Mouse (Mus musculus): ENCODE measurements around the gene Gxylt2.

Gene Gxylt2

DNA sequence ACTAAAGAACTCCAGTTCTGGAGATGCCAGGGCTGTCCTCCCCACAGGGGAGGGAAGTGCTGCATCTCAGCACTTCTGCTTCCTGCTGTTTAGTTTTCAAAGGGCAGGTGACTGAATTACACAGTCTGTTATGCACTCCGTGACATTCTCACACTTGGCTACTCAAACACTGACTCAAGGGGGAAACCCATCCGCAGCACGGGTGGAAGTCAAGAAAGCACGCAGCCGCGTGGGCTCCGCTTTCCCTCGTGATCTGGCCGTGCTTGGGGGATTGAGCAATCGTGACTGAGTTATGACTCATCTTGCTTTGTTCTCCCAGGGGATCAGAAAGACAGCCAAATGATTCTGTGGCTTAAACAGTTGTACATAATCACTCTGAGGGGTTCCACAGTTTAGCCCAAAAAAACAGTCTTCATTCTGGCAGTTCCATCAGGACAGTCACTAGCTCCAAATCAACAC lies 96.0 kb downstream of the Gxylt2 start:
- peak; percentile 20 for DNase-seq (ENCODE audit: low spot score)

DNA sequence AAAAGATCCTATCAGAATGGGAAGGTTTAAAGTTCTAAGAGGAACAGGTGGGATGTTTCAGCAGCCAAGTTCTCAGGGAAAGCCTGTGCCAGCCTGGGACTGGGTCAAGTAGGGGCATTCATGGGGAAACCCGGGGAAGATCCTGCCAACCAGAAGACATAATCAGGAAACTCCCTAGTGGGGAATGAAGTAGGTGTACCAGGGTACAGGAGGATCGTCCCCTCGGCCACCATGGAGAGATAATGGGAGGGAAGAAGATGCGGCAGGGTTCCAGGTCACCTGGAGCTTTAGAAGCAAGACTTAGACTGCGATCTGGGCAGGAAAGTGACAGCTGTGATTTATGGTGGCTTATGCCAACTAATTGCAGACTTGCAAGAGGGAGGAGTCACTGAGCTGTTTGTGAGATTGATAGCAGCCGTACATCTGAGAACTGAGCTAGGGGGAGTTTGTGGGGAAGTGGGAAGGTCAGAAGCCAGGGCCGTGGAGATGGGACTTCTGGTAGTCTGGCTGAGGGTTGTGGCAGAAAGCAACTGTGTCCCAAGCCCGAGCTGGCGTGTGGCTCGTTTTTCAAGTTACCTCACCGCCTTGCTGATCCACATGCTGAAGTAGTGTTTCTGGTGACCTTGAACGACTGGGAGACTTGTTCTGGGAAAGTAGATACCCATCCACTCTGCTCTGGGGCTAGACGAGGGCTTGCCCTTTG lies 98.0 kb downstream of the Gxylt2 start:
- DNase-seq (ENCODE audit: low spot score): no peak

DNA sequence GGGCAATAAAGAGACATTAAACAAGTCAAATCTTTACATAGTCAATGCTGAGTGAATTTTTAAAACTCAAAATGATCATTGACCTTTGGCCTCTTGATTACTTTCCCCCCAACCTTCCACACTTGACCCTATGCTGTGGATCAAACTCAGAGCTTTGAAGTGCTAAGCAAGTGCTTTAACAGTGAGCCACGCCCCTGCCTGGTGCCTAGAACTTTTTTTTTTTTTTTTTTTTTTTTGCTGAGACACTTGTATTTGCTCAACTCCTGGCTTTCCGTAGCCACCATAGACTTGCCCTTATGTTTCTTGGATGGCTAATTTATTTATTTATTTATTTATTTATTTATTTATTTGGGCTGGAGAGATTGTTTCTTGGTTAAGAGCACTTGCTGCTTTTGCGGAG lies 98.7 kb downstream of the Gxylt2 start:
- DNase-seq (ENCODE audit: low spot score): no peak

DNA sequence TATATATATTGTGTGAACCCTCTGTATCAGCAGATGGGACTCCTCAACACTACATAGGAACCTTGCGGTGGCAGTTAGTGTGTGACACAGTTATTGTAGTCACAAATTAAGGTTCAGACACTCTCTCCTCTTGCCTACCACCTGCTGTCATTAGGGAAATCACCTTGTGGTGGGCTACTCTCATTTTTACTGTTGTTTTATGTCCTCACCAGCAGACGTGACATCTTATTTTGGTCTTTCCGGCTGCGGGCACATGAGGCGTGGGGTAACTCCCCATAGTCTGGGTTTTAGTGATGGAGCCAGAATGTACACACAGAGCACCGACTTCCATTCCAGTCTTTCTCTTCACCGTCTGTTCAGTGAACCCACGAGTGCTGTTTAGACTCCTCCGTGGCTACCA lies 102.7 kb downstream of the Gxylt2 start:
- no peak for DNase-seq (ENCODE audit: low spot score)

DNA sequence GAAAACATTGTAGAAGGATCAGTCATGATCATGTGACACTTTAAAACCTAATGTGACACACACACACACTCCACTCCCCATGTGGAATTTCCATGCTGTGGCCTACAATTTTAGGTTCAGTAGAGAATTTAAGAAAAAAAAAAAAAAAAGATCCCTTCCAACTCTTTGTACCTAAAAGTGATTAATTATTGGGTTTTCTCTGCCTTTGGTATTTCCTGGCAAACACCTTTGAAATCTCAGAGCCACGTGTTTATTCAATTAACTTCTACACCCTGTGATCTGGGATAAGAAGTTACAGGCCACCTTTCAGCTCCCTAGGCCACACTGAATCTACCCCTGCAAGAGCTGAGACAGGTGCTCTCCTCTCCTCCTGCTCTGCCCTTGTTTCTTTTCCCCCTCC lies 103.2 kb downstream of the Gxylt2 start:
- DNase-seq (ENCODE audit: low spot score): no peak

DNA sequence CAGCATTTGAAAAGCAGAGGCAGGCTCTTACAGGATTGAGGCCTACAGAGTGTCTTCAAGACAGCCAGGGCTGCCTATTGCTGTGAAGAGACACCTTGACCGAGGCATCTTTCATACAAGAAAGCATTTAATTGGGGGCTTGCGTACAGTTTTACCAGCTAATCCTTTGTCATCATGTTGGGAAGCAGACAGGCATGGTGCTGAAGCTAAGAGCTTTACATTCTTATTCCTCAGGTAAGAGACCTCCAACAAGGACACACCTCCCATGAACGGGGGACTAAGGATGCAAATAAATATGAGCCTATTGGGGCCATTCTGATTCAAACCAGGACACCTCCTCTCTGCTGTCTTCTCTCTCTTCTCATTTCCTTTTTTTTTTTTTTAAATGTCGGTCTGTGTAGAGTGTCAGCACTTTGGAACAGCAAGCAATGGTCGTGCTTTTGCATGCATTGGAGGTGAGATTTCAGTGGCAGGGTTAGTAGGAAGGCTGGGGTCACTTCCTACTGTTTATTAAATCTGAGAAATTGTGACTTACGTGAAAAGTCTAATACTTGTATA lies 103.8 kb downstream of the Gxylt2 start:
- DNase-seq (ENCODE audit: low spot score): no peak

DNA sequence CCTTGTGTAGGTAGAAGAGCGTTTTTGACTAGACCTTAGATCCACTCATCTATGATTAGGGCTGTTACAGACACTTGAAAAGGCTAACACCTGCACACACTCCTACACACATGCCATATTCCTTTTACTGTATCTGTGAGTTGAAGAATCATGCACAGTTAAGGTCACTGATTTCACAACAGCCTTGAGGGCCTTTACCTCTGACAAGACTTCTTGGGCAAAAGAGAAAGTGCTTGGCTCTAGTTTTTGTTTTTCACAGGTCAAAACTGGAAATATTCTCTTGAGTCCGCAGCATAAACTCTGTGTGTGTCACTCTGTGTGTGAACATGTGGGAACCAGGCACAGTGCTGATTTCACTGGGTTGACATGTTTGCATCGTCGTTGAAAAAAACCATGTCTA lies 105.6 kb downstream of the Gxylt2 start:
- no peak for DNase-seq (ENCODE audit: low spot score)

DNA sequence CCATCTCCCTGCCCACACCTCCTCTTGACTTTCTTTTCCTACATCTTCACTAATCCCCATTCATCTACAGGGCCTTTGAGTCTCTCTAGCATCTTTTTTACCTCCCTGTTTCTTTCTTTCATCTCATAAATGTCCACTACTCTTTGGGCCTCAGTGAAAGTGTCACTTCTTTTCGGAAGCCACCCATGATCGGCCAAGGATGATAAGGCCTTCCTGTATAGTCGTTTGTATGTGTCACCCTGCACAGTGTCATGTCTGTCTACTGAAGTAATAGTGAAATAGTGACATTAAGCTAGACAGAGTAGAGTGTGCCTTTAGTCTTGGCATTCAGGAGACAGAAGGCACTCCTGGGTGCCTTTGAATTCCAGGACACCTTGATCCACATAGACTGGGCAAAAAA lies 107.2 kb downstream of the Gxylt2 start:
- no peak for DNase-seq (ENCODE audit: low spot score)

DNA sequence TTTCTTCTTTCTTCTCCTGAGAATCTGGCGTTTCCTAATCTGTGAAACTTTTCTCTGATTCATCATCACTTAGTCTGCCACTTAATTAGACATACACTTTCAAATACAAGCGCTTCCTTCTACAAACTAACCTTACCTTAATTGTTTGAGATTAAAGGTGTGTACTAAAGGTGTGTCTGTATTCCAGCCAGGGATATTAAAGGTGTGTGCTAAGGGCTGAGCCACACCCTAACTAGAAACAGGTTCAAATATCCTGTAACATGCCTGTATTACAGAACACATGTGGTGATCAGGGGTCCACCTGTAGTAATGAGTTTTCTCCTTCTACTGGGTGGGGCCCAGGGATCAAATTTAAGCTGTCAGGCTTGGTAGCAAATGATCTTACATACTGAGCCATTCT lies 116.8 kb downstream of the Gxylt2 start:
- no peak for DNase-seq (ENCODE audit: low spot score)

DNA sequence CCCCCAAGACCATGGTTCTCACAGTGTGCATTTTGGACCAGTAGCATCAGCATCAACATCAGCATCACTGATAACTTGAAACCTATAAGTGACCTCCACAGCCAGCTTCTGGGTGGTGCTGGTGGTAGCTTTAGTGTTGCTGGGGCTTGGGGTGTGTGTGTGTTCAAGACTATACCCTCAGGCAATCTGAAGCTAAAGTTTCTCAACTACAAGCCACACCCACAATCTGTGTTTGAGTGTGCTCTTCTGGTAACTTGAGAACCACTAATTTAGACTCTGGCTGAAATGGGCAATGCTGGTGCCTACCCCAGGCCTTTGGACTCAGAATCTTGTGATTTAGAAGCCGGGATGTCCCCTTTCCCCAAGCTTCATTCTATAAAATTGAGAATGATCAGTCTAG lies 118.8 kb downstream of the Gxylt2 start:
- DNase-seq (ENCODE audit: low spot score): no peak

DNA sequence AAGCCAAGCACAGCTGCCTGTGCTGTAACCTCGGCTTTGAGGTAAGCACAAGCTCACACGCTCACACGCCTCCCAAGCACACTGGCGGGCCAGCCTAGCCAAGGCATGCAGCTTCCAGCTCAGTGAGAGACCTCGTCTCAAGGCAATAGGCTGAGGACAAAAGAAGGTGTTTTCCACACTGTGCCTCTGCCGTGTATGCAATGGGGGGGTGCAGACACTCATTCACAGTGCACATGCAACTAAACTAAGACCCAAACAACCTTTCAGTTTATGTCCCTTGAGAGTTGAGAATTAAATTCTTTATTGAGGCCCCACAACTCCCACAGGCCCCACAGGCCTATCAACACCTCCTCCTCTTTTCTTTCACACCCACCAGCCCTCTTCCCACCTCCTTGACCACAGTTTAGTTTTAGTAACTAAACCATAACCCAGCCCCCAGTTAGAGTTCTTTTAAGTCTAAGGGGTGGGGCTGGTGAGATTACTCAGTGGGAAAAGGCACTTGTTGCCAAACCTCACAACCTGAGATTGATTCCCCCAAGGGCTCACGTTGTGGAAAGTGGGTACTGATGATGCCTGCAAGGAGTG lies 119.9 kb downstream of the Gxylt2 start:
- DNase-seq (ENCODE audit: low spot score): no peak

DNA sequence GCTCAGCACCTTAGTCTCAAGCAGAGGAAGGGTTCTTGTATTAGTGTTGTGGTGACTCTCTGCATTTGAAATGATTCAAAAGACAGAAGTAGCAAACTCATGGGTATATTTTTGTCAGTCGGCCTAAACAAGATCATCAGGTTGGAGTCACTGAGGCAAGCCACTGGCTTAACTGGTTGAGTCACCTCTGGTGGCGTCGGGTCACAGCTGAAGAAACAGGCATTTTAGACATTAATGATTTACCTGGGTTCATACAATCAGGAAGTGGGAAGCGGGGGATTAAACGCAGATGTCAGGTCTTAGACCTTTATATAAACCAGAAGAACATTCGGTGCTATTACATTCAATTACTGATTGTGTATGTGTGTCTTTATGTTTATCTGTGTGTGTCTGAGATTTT lies 121.5 kb downstream of the Gxylt2 start:
- DNase-seq (ENCODE audit: low spot score): no peak

DNA sequence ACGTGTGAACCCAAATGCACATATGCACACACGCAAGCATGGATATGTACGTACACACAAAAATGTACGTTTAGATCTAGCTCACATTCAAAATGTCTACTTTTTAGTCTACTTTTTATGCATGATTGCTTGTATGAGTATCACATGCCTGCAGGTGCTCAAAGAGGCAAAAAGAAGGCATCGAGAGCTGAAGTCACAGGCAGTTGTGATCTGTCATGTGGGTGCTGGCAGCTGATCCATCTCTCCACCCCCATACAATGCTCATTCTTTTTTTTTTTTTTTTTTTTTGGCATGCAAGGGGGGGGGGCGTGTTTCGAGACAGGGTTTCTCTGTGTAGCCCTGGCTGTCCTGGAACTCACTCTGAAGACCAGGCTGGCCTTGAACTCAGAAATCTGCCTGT lies 124.0 kb downstream of the Gxylt2 start:
- DNase-seq (ENCODE audit: low spot score): no peak

DNA sequence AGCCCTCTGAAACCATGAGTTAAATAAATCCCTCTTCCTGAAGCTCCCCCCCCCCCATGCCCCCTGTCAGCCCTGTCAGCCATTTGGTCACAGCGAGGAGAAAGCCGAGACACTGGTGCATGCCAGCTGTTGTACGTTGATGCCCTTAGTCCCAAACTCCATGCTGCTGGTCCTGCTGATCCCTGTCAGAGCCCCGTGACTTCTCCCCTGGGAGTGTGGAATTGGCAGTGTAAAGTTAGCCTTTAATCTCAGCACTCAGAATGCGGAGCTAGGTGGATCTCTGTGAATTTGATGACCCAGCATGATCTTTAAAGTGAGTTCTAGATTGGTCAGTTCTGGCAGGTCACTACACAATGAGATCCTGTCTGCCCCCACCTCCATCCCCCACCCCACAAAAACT lies 125.2 kb downstream of the Gxylt2 start:
- DNase-seq (ENCODE audit: low spot score): no peak

DNA sequence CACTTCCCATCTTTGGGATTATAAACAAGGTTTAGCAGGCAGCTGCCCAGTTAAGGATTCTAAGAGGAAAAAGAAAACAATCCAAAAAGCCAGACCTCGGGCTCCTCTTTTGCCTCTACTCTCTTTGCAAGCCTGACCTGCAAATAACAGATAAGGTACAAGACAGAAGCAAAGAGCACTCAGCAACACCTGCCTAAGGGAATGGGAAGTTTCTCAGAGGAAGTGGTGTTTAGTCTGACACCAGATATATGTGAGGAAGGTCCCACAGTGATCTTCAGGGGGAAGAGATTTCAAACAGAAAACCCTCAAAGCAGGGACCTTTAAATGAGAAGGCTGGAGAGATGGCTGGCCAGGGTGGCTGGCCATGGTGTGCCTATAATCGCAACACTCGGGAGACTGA lies 126.7 kb downstream of the Gxylt2 start:
- DNase-seq (ENCODE audit: low spot score): no peak

DNA sequence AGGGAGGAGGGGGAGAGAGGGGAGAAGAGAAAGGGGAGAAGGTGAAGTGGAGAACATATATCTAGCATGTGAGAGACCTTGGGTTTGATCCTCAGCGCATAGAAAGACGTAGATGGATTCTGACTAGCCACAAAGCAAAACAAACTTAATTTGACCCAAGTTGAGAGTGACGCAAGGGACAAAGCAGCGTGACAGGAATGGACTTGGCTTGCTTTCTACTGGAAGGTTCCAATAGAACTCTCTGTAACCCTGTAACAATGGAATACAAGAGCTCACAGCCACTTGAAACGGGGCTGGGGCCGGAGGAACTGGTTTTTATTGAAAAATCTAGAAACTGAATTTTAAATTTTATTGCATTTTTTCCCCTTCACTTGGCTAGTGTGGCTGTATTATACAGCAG lies 127.2 kb downstream of the Gxylt2 start:
- DNase-seq (ENCODE audit: low spot score): no peak

DNA sequence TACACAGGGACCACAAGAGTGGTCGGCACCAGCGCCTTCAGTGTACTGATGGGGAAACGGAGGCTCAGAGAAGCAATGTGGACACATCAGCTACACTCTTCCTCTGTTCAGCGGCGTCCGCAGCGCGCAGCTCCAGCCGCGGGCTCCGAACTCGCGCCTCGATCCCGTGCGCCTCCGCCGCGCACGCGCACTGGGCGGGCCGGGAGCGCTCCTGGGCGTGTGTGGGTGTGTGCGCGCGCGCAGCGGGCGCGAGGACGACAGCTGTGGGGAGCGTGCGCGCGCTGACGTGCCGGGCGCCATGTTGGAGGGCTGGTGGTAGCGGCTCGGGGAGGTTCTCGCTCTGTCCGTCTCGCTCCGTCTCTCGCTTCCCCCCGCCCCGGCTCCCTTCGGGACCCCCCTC lies 128.8 kb downstream of the Gxylt2 start, which contains the start of gene Ppp4r2:
Gene Ppp4r2, plus strand, starts transcription at position 268 of the 400 bp plus-strand sequence.
- DNase-seq (ENCODE audit: low spot score): peak; percentile 77

DNA sequence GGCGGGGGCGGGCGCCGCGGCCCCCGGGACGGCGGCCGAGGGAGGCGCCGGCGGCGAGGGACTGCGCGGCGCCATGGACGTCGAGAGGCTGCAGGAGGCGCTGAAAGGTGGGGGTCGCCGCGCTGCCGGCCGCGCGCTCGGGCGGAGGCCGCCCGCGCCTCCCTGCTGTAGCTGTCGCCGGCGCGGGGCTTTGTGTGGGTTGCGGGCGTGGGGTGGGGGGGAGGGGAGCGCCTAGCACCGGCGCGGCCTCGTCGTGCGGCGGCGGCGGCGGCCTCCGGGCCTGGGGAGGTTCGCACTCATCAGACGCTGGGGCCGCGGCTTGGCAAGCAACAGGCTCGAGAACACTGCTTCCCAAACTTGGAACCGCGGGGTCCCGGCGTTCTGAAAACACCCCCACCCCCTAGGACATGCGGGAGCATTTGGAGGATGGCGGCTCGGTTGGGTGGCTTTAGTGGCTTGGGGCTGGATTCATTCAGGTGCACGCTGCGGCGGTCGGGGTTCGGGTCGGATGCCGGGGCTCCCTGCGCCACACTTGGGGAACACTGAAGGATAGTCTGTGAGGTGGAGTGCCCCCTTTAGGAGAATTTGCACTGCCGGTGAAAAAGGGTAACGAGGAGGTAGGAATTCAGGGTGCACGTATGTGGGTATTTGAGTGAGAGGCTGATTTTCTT lies 129.4 kb downstream of the Gxylt2 start:
- peak; percentile 28 for DNase-seq (ENCODE audit: low spot score)

DNA sequence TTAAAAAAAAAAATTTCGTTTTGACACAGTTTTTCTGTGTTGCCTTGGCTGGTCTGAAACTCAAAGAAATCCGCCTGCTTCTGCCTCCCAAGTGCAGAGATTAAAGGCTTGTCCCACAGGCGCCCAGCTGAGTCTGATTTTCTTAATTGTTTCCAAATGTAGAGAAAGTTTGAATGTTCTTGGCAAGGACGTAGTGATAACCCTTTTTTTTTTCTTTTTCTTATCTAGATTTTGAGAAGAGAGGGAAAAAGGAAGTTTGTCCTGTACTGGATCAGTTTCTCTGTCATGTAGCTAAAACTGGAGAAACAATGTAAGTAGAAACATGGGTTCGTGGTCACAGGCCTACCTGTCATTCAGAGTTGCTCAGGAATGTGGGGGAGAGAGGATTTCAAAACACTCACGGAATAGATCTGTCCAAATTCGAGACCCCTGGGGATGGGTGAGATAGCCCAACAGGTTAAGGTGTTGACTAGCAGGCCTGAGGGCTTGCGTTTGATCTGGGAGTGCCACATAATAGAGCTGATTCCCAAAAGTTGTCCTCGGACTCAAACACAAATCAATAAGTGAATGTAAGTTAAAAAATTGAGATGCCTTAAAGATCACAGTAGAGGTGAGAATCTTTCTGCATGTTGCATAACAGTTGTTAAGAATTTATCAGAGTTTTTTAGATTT lies 130.1 kb downstream of the Gxylt2 start:
- DNase-seq (ENCODE audit: low spot score): no peak

DNA sequence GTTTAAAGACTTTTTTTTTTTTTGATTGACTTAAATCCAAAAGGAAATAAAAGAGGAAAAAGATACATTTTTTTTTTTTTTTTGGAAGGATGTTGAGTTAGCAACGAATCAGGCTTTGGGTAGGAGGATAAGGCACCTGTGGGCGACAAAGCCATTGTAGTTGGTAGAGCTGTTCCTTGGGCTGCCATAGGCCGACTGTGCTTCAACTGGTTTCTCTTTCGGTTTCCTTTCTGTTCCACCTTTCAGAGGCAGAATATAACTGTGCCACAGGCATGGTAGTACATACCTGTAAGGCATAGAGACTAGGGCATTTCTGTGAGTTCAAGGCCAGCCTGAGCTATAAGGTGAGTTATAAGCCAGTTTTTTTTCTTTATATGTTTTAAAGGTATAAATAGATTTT lies 140.5 kb downstream of the Gxylt2 start:
- DNase-seq (ENCODE audit: low spot score): no peak

DNA sequence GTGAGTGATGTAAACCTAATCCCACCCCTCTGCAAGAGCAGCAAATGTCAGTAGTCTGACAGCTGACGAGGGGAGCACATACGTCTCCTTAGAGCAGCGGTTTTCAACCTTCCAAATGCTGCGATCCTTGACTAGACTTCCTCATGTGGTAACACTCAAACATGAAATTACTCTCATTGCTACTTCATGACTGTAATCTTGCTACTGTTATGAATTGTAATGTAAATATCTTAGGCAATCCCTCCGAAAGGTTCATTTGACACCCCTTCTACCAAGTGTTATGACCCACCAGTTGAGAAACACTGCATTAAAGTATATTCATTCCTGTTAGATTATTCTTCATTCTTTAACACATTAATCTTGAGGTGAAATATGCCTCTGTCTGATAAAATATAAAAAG lies 142.7 kb downstream of the Gxylt2 start:
- DNase-seq (ENCODE audit: low spot score): no peak

DNA sequence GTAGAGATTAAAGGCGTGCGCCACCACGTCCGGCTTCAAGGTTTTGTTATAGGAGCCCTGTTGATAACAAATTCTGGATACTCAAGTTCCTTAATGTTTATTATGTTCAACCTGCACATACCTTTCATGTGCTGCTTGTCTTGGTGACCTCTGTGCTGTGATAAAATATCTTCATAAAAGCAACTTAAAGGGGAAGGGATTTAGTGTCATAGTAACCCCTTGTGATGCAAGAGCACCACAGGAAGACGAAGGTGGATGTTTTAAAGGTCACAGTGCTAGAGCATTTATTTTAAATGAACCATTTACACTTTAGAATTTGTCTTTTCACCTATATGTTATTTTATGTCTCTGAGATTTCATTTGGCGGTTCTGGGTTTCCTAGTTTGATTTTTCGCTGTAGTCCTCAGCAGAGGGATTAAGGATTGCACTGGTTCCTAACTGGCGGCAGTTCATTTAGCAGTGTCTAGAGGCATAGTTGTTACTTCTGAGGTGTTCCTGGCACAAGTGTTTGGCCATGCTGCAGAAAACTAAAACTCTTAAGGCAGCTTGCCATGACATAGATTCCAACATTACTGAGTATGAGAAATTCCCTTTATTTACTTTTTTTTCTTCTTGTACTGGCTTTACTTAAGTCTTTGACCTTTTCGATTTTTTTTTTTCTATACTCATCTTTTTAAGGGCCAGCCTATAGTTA lies 144.3 kb downstream of the Gxylt2 start:
- no peak for DNase-seq (ENCODE audit: low spot score)

Measured in ovary, postnatal 10 days (tissue).